Mouse (Mus musculus): ENCODE results near the gene Sgsh. TPM values are rescaled to one million over a fixed set of nuclear protein-coding genes. Genes with fewer than 3 reads are reported as not detected.

Gene Sgsh
- polyA plus RNA-seq, 2 experiments = 8.7 to 9.8 TPM

DNA sequence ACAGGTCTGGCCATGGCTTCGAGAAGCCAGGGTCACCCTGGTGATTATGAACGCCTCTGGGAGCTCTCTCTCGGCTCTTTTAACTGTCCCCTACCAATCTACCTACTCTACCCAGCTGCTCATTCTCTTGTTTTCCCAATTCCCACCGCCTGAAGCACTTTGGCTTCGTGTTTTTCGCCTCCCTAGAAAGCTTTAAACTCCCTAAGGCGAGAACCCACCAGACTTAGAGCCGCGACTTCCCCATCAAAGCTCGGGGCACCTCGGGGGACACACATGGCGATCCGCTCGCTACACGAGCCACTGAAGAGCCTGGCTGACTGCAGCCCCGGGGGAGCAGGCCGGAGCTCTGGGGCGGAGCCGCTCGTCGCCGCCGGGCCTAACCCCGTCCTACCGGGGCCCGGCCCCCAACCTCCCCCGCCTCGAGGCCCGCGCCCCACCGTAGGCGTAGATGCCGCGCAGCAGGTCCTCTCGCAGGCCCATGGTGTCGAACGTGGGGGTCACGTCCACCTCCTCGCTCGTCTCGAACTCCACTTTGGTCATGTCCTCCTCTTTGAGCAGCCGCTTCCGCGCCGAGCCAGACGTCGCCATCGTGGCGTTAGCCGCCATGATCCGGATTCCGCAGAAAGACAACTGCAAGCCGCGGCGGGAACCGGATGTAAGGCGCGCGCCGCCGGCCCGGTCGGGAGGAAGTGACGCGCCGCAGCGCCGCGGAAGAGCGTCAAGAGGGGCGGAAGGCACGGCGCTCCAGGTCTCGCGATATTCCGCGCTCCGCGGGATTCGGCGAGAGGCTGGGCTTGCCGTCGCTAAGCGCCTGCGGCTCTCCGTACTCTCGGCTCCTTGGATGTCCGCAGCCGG, 55.7 kb downstream of the Sgsh start, which contains the start of gene Eif4a3:
Eif4a3 (minus strand) TSS at position 699 of the 855 bp plus-strand sequence.
- under 1% methylated on average over 81 of the region's 89 CpGs for WGBS
- peak; percentile 76; the same call in 1 of the 2 replicates for TF ChIP-seq POLR2A (IDR thresholded peaks at IDR 0.05; ENCODE audit: borderline replicate concordance, extremely low read depth, insufficient read depth, insufficient read length)
- ATAC-seq (ENCODE audit: low FRiP score, low read depth) (peak; percentile 96), DNase-seq (ENCODE audit: low spot score) (peak; percentile 96)
- H3K36me3 ChIP-seq (ENCODE audit: control insufficient read depth, insufficient read depth, low read length) = peaks cover 37% of the 10 kb centered on the region
- H3K4me1 ChIP-seq (ENCODE audit: control insufficient read depth, insufficient read depth, low read length) = peaks cover 10% of the 10 kb centered on the region
- peak within 1 kb of the TSS; percentile 89 for H3K9ac ChIP-seq (ENCODE audit: low read depth, low read length, severe bottlenecking)
- no peaks in the 10 kb centered on the region for H3K9me3 ChIP-seq (ENCODE audit: control insufficient read depth, low read length)
- H3K27me3 ChIP-seq (ENCODE audit: control insufficient read depth, insufficient read depth, low read length) = no peaks in the 10 kb centered on the region
- H3K4me3 ChIP-seq (replicated peaks; ENCODE audit: low read length) = peak within 1 kb of the TSS; percentile 83
- peak within 1 kb of the TSS; percentile 85 for H3K4me2 ChIP-seq (replicated peaks; ENCODE audit: low read depth, low read length, severe bottlenecking)
- peak within 1 kb of the TSS; percentile 86 for H3K27ac ChIP-seq (replicated peaks; ENCODE audit: low read depth, low read length)

DNA sequence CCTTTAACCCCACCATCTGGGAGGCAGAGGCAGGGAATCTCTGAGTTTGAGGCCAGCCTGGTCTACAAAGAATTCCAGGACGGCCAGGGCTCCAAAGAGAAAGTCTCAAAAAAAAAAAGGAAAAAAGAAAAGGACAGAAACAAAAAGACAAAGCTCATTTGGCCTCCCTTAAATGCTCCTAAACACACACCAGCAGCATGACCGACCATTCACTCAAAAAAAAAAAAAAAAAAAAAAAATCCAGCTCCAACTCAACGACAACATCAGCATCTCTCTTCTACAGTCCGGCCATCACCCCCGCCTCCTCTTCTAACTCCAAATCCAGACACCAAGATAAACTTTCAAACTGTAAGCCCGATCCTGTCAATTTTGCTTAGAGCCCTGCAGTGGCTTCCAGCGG, 56.4 kb downstream of the Sgsh start:
- H3K27ac ChIP-seq (replicated peaks; ENCODE audit: low read depth, low read length) = no peak overlapping the region
- peak overlapping the region; percentile 83 for H3K4me3 ChIP-seq (replicated peaks; ENCODE audit: low read length)
- H3K4me1 ChIP-seq (ENCODE audit: control insufficient read depth, insufficient read depth, low read length) = peaks cover 10% of the 10 kb centered on the region
- H3K27me3 ChIP-seq (ENCODE audit: control insufficient read depth, insufficient read depth, low read length) = no peaks in the 10 kb centered on the region
- H3K36me3 ChIP-seq (ENCODE audit: control insufficient read depth, insufficient read depth, low read length) = peaks cover 44% of the 10 kb centered on the region
- TF ChIP-seq POLR2A (IDR thresholded peaks at IDR 0.05; ENCODE audit: borderline replicate concordance, extremely low read depth, insufficient read depth, insufficient read length) = no peak
- peak overlapping the region; percentile 89 for H3K9ac ChIP-seq (ENCODE audit: low read depth, low read length, severe bottlenecking)
- DNase-seq (ENCODE audit: low spot score) (no peak), ATAC-seq (ENCODE audit: low FRiP score, low read depth) (no peak)
- H3K9me3 ChIP-seq (ENCODE audit: control insufficient read depth, low read length) = no peaks in the 10 kb centered on the region
- whole genome bisulfite sequencing = 13% methylated on average over 7 of the region's 7 CpGs
- H3K4me2 ChIP-seq (replicated peaks; ENCODE audit: low read depth, low read length, severe bottlenecking) = peak overlapping the region; percentile 85

DNA sequence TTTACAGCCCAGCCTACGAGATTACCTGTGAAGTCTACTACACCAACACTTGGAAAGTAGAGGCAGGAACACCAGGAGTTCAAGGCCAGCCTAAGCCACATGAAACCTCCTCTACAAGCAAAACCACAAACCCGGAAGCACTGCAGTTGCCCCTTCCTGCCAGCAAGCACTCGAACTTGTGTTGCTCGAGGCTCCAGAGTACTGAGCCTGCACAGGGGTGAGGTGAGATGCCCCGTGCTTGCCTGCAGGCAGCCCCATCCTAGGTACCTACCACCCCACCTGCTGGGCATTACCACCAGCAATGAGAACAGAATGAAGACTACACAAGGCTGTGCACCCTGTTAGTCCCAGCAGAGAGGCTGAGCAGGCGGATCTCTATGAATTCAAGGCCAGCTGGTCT, 57.3 kb downstream of the Sgsh start:
- Histone ChIP-seq H3K9me3 (ENCODE audit: control insufficient read depth, low read length) (no peaks in the 10 kb centered on the region), H3K27me3 (ENCODE audit: control insufficient read depth, insufficient read depth, low read length) (no peaks in the 10 kb centered on the region), H3K9ac (ENCODE audit: low read depth, low read length, severe bottlenecking) (no peak overlapping the region), H3K36me3 (ENCODE audit: control insufficient read depth, insufficient read depth, low read length) (peaks cover 53% of the 10 kb centered on the region), H3K4me3 (replicated peaks; ENCODE audit: low read length) (peak overlapping the region; percentile 83; the same call in 1 of the 2 replicates), H3K4me2 (replicated peaks; ENCODE audit: low read depth, low read length, severe bottlenecking) (peak overlapping the region; percentile 85), H3K4me1 (ENCODE audit: control insufficient read depth, insufficient read depth, low read length) (peaks cover 10% of the 10 kb centered on the region), H3K27ac (replicated peaks; ENCODE audit: low read depth, low read length) (no peak overlapping the region)
- ATAC-seq (ENCODE audit: low FRiP score, low read depth) = no peak
- TF ChIP-seq POLR2A (IDR thresholded peaks at IDR 0.05; ENCODE audit: borderline replicate concordance, extremely low read depth, insufficient read depth, insufficient read length) = no peak
- WGBS = 88% methylated on average over 6 of the region's 6 CpGs
- no peak for DNase-seq (ENCODE audit: low spot score)

MicroRNA genes within 50 kb of the gene (microRNA counts, 519-probe panel; counts per million panel counts)
- microRNA mmu-miR-1932 = not detected

Small RNAs within 50 kb of the gene (microRNA-seq; reads per million reads assigned to microRNA genes)
- not detected for gene Mir1932

Other genes with a start within 250 kb of the Sgsh start
- gene Tbc1d16, start 127.0 kb downstream of the Sgsh start, polyA plus RNA-seq (2012; rRNA removed) = 29.2 and 34.4 TPM in 2 replicates
- 16.3 and 16.7 TPM in 2 replicates for gene Tbc1d16, start 127.0 kb downstream of the Sgsh start, polyA plus RNA-seq (2014; fragmentation: Nextera tagmentation; extraction: Ambion mirVana)
- 2.5 and 3.1 TPM in 2 replicates for gene Ccdc40, start 127.0 kb downstream of the Sgsh start, polyA plus RNA-seq (2012; rRNA removed)
- gene Ccdc40, start 127.0 kb downstream of the Sgsh start, polyA plus RNA-seq (2014; fragmentation: Nextera tagmentation; extraction: Ambion mirVana) = 2.1 and 2.7 TPM in 2 replicates
- gene Gaa, start 87.6 kb downstream of the Sgsh start, polyA plus RNA-seq (2012; rRNA removed) = 136 and 196 TPM in 2 replicates
- gene Gaa, start 87.6 kb downstream of the Sgsh start, polyA plus RNA-seq (2014; fragmentation: Nextera tagmentation; extraction: Ambion mirVana) = 74.5 and 76.0 TPM in 2 replicates
- 206 and 228 TPM in 2 replicates for gene Eif4a3, start 55.4 kb downstream of the Sgsh start, polyA plus RNA-seq (2012; rRNA removed)
- gene Eif4a3, start 55.4 kb downstream of the Sgsh start, polyA plus RNA-seq (2014; fragmentation: Nextera tagmentation; extraction: Ambion mirVana) = 339 and 342 TPM in 2 replicates
- gene Card14, start 47.8 kb downstream of the Sgsh start, polyA plus RNA-seq (2012; rRNA removed) = 1.7 and 2.0 TPM in 2 replicates
- 1.7 and 1.9 TPM in 2 replicates for gene Card14, start 47.8 kb downstream of the Sgsh start, polyA plus RNA-seq (2014; fragmentation: Nextera tagmentation; extraction: Ambion mirVana)
- gene Slc26a11, start within 50 bp of the Sgsh start, polyA plus RNA-seq (2012; rRNA removed) = 28.5 and 31.9 TPM in 2 replicates
- gene Slc26a11, start within 50 bp of the Sgsh start, polyA plus RNA-seq (2014; fragmentation: Nextera tagmentation; extraction: Ambion mirVana) = 10.7 and 11.1 TPM in 2 replicates
- 9.2 and 9.5 TPM in 2 replicates for gene Rnf213, start 37.6 kb upstream of the Sgsh start, polyA plus RNA-seq (2012; rRNA removed)
- 5.8 and 7.5 TPM in 2 replicates for gene Rnf213, start 37.6 kb upstream of the Sgsh start, polyA plus RNA-seq (2014; fragmentation: Nextera tagmentation; extraction: Ambion mirVana)
- gene Endov, start 135.8 kb upstream of the Sgsh start, polyA plus RNA-seq (2012; rRNA removed) = 29.3 and 32.9 TPM in 2 replicates
- 12.0 and 14.9 TPM in 2 replicates for gene Endov, start 135.8 kb upstream of the Sgsh start, polyA plus RNA-seq (2014; fragmentation: Nextera tagmentation; extraction: Ambion mirVana)
- gene Nptx1, start 192.2 kb upstream of the Sgsh start, polyA plus RNA-seq (2012; rRNA removed) = 2.2 and 2.5 TPM in 2 replicates
- gene Nptx1, start 192.2 kb upstream of the Sgsh start, polyA plus RNA-seq (2014; fragmentation: Nextera tagmentation; extraction: Ambion mirVana) = 1.4 and 1.6 TPM in 2 replicates
- gene Rptor, start 247.4 kb upstream of the Sgsh start, polyA plus RNA-seq (2012; rRNA removed) = 24.3 and 31.3 TPM in 2 replicates
- 13.7 and 14.6 TPM in 2 replicates for gene Rptor, start 247.4 kb upstream of the Sgsh start, polyA plus RNA-seq (2014; fragmentation: Nextera tagmentation; extraction: Ambion mirVana)